Comparison of ENCODE assay signal across 8 mouse cellular contexts in the genomic region with DNA sequence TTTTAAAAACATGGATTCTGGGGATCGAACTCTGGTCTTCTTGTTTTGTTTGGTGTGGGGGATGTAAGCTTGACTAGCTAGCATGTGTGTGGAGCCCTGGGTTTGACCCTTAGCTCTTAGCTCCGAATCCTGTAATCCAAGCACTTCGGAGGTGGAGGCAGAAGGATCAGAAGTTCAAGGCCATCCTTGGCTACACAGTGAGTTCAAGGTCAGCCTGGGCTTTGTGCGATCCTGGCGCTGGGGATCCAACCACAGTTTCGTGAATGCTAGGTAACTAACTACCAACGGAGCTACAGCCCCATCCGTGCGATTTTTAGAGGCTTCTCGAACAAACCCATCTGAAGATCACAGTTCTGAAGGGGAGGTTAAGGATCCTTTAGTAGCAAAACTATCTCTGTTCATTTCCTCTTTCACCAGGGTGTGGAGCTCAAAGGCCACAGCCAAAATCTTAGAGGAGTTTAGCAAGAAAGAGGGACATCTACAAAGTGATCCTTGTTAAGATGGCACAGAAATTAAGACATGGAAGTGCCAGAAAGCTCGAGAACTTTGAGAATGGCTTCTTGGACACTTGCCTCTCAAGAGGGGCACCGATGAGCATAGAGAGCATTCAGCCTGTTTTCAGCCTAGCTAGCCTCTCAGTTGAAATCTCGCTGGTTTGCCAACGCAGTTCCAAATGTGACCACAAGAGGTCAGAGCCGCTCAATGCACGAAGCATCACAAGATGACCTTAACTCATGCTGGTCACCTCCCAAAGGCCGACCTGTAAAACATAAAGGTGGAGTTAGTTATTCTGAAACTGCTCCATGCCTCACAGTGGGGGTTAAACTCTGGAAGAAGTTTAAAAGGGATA.
DNase-seq lines count a peak whose midpoint lies in the region; ATAC-seq and TF ChIP-seq lines count a peak whose summit lies in the region.

No protein-coding gene starts in this region.

- no peaks in the 10 kb centered on the region for H3K27me3 ChIP-seq in heart, adult 2 months (ENCODE audit: control insufficient read depth, insufficient read depth, low read length)
- H3K27me3 ChIP-seq in kidney, adult 2 months (replicated peaks; ENCODE audit: control insufficient read depth, insufficient read depth, low read length) = no peaks in the 10 kb centered on the region
- no peaks in the 10 kb centered on the region for H3K27me3 ChIP-seq in limb, embryonic 12.5 days
- no peaks in the 10 kb centered on the region for H3K27me3 ChIP-seq in midbrain, embryonic 14.5 days (ENCODE audit: control insufficient read depth, insufficient read depth, low read length)

- DNase-seq in adrenal gland, adult 8-10 months = peak; percentile 74
- peak; percentile 84 for DNase-seq in embryo, embryonic 9.5 days (ENCODE audit: extremely low spot score)
- DNase-seq in heart, adult 2 months = peak; percentile 85 to 93
- peak; percentile 88 for DNase-seq in kidney, adult 2 months
- peak; percentile 89 for DNase-seq in midbrain, embryonic 14.5 days
- DNase-seq in spleen, adult 12 weeks (ENCODE audit: low spot score) = peak; percentile 48

- H3K9me3 ChIP-seq in limb, embryonic 12.5 days = no peaks in the 10 kb centered on the region
- no peaks in the 10 kb centered on the region for H3K9me3 ChIP-seq in midbrain, embryonic 14.5 days (ENCODE audit: control insufficient read depth, low read length)

- peaks cover 7% of the 10 kb centered on the region; the same call in 1 of the 2 replicates for H3K36me3 ChIP-seq in heart, adult 2 months (ENCODE audit: control insufficient read depth, insufficient read depth, low read length)
- no peaks in the 10 kb centered on the region for H3K36me3 ChIP-seq in kidney, adult 2 months (ENCODE audit: control insufficient read depth, insufficient read depth, low read length)
- H3K36me3 ChIP-seq in limb, embryonic 12.5 days = no peaks in the 10 kb centered on the region
- no peaks in the 10 kb centered on the region for H3K36me3 ChIP-seq in midbrain, embryonic 14.5 days (ENCODE audit: control insufficient read depth, insufficient read depth, low read length)

- intact Hi-C loops in heart, adult 2 months (cut with DNase I) = loop anchor here (1.0 to 5.0 kb wide), 2 partner anchors 61 to 97 kb away; no protein-coding TSS in a partner anchor

- H3K4me3 ChIP-seq in heart, adult 2 months = no peak overlapping the region
- no peak overlapping the region for H3K4me3 ChIP-seq in kidney, adult 2 months (ENCODE audit: insufficient read depth, low read depth, low read length)
- no peak overlapping the region for H3K4me3 ChIP-seq in limb, embryonic 12.5 days (replicated peaks)
- H3K4me3 ChIP-seq in midbrain, embryonic 14.5 days (replicated peaks; ENCODE audit: low read depth, low read length) = no peak overlapping the region

- no peaks in the 10 kb centered on the region for H3K79me2 ChIP-seq in heart, adult 2 months (replicated peaks; ENCODE audit: control insufficient read depth, insufficient read depth, low read length)

- TF ChIP-seq CTCF in heart, adult 2 months (IDR thresholded peaks at IDR 0.05) = 0 out of 2 replicates have a peak, but pooled peaks have one; percentile 100
- TF ChIP-seq CTCF in kidney, adult 2 months (conservative IDR thresholded peaks at IDR 0.05; ENCODE audit: insufficient read depth, insufficient read length, low read depth, low read length) = peak; percentile 98

- H3K27ac ChIP-seq in heart, adult 2 months = 0 out of 2 replicates have a peak overlapping the region, but pooled peaks have one; percentile 29
- H3K27ac ChIP-seq in kidney, adult 2 months (ENCODE audit: insufficient read depth, low read depth, low read length) = no peak overlapping the region
- no peak overlapping the region for H3K27ac ChIP-seq in limb, embryonic 12.5 days
- no peak overlapping the region for H3K27ac ChIP-seq in midbrain, embryonic 14.5 days (replicated peaks; ENCODE audit: low read depth, low read length)

- H3K4me2 ChIP-seq in limb, embryonic 12.5 days = no peak overlapping the region; the same call in 1 of the 2 replicates
- 0 out of 2 replicates have a peak overlapping the region, but pooled peaks have one; percentile 19 for H3K4me2 ChIP-seq in midbrain, embryonic 14.5 days (ENCODE audit: low read length)

- H3K4me1 ChIP-seq in heart, adult 2 months (ENCODE audit: control insufficient read depth, insufficient read depth, low read length) = peaks cover 3% of the 10 kb centered on the region
- H3K4me1 ChIP-seq in kidney, adult 2 months (ENCODE audit: control insufficient read depth, insufficient read depth, low read length) = no peaks in the 10 kb centered on the region
- no peaks in the 10 kb centered on the region for H3K4me1 ChIP-seq in limb, embryonic 12.5 days (replicated peaks)
- 0 out of 2 replicates have a peak, but pooled peaks cover 2% of the 10 kb centered on the region for H3K4me1 ChIP-seq in midbrain, embryonic 14.5 days (ENCODE audit: control insufficient read depth, insufficient read depth, low read length)

- 41% methylated on average over 17 of the region's 17 CpGs for WGBS in heart, adult 2 months
- 41% methylated on average over 17 of the region's 17 CpGs for WGBS in kidney, adult 2 months
- WGBS in limb, embryonic 12.5 days = 48% methylated on average over 17 of the region's 17 CpGs
- WGBS in midbrain, embryonic 14.5 days = 49% methylated on average over 17 of the region's 17 CpGs

- no peak overlapping the region for H3K9ac ChIP-seq in heart, adult 2 months (ENCODE audit: low read depth, low read length)
- H3K9ac ChIP-seq in limb, embryonic 12.5 days (replicated peaks) = no peak overlapping the region
- H3K9ac ChIP-seq in midbrain, embryonic 14.5 days (replicated peaks; ENCODE audit: low read length) = no peak overlapping the region

- TF ChIP-seq EP300 in heart, adult 2 months (IDR thresholded peaks at IDR 0.05; ENCODE audit: insufficient read depth, low read depth, low read length) = peak; percentile 94

- ATAC-seq in limb, embryonic 12.5 days (ENCODE audit: insufficient number of reproducible peaks, insufficient read depth, low FRiP score, low TSS enrichment, low read depth) = 0 out of 2 replicates have a peak, but pooled peaks have one; percentile 45
- peak; percentile 60 for ATAC-seq in midbrain, embryonic 14.5 days (ENCODE audit: low FRiP score, low TSS enrichment)
- ATAC-seq in erythroid progenitor cell, adult 5-6 weeks (replicated peaks; ENCODE audit: low FRiP score, poor library complexity, severe bottlenecking) = no peak

- no peak for TF ChIP-seq POLR2A in heart, adult 2 months (IDR thresholded peaks at IDR 0.05; ENCODE audit: insufficient read depth, low read depth, low read length)
- TF ChIP-seq POLR2A in kidney, adult 2 months (IDR thresholded peaks at IDR 0.05; ENCODE audit: low read depth, low read length) = no peak
